Mouse (Mus musculus) liver, postnatal 0 days (tissue): ENCODE data around the gene Il5ra.

Experiments
- CTCF ChIP-seq: sonication (generic); IDR thresholded peaks from 2 replicates; pipeline ENCODE4 v1.5.1; 2016; ENCODE audit warnings: antibody characterized with exemption, low read depth
- EP300 ChIP-seq: IDR thresholded peaks from 2 replicates; pipeline ENCODE4 v1.6.1; 2016; ENCODE audit warnings: antibody characterized with exemption, low read depth, mild to moderate bottlenecking

- TF ChIP-seq CTCF (no peak), EP300 (no peak)
These were observed 1.5 kb upstream of the Il5ra start for GRCm38 (mm10) chr6:106750291-106750690.
